Mouse (Mus musculus) testis, adult 2 months (tissue): Measurements from ENCODE around the gene Auh. TPM values are rescaled to one million over a fixed set of nuclear protein-coding genes. Genes with fewer than 3 reads are reported as not detected.

Experiments used
- H3K27ac ChIP-seq: fragments of 200-500 bp; 2 replicates; pipeline ENCODE4 v1.5.1; 2012; ENCODE audit warnings: low read depth, low read length; ENCODE audit not compliant: control insufficient read depth, insufficient read depth
- H3K27me3 ChIP-seq: fragments of 200-500 bp; 2 replicates; pipeline ENCODE4 v1.6.1; 2012; ENCODE audit warnings: mild to moderate bottlenecking, low read length, moderate library complexity; ENCODE audit not compliant: control insufficient read depth, insufficient read depth
- H3K36me3 ChIP-seq: fragments of 200-500 bp; 2 replicates; pipeline ENCODE4 v1.6.1; 2012; ENCODE audit warnings: mild to moderate bottlenecking, low read length; ENCODE audit not compliant: control insufficient read depth, insufficient read depth
- H3K4me1 ChIP-seq: fragments of 200-500 bp; 2 replicates; pipeline ENCODE4 v1.6.1; 2012; ENCODE audit warnings: low read length; ENCODE audit not compliant: control insufficient read depth, insufficient read depth
- H3K4me3 ChIP-seq: fragments of 200-500 bp; 2 replicates; pipeline ENCODE4 v1.5.1; 2012; ENCODE audit warnings: low read depth, mild to moderate bottlenecking, low read length, moderate library complexity, mixed read lengths; ENCODE audit not compliant: control insufficient read depth
- CTCF ChIP-seq: fragments of 200-500 bp; IDR thresholded peaks from 2 replicates; pipeline ENCODE4 v1.5.1; 2012; ENCODE audit warnings: low read depth, mild to moderate bottlenecking, inconsistent platforms, low read length, moderate library complexity; ENCODE audit not compliant: control insufficient read depth, insufficient read depth, insufficient replicate concordance
- POLR2A ChIP-seq: fragments of 200-500 bp; IDR thresholded peaks from 2 replicates; pipeline ENCODE4 v1.6.1; 2012; ENCODE audit warnings: low read depth, mild to moderate bottlenecking, inconsistent platforms, low read length, moderate library complexity; ENCODE audit not compliant: control insufficient read depth
- polyA plus RNA-seq: library from polyadenylated mRNA; depleted of rRNA; stranded (reverse); fragments of >200 nt; gene quantifications from 2 replicates; pipeline ENCODE4 v1.2.3, GENCODE M21; 2012

Gene Auh
- polyA plus RNA-seq, 1 experiment: 6.1 TPM

DNA sequence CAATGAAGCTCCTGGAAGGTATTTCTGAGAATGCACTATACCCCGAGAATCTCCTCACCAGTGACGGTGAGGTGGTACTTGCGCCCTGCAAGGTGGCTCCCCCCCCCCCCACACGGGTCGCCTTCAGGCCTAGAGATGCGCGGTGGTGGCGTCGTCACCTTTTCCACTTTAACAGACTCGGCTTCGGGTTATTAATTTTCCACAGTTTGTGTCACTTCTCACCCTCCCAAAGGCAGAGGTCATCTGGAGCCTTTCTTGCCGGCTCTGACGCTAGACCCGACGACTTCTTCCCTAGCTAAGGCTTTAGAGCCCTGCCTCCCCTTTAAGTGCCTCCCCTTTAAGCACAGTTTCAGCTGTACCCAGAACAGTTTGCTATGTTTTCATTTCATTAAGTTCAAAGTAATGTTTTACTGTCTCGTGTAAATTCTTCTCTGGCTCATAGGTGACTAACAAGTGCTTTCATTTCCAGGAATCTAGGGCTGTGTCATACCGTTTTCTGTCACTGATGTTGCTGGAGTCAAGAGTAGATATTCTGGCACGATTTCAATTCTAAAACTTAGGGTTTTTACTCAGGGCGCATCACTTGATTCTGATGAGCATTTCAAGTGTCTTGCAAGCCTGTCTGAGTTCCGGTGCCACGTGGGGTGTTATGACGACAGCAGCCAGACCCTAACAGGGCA lies 69.3 kb downstream of the Auh start:
- H3K27me3 ChIP-seq: no peaks in the 10 kb centered on the region
- H3K4me3 ChIP-seq: no peak overlapping the region
- no peaks in the 10 kb centered on the region for H3K4me1 ChIP-seq
- no peak overlapping the region for H3K27ac ChIP-seq
- TF ChIP-seq CTCF: no peak
- TF ChIP-seq POLR2A: no peak
- no peaks in the 10 kb centered on the region for H3K36me3 ChIP-seq

DNA sequence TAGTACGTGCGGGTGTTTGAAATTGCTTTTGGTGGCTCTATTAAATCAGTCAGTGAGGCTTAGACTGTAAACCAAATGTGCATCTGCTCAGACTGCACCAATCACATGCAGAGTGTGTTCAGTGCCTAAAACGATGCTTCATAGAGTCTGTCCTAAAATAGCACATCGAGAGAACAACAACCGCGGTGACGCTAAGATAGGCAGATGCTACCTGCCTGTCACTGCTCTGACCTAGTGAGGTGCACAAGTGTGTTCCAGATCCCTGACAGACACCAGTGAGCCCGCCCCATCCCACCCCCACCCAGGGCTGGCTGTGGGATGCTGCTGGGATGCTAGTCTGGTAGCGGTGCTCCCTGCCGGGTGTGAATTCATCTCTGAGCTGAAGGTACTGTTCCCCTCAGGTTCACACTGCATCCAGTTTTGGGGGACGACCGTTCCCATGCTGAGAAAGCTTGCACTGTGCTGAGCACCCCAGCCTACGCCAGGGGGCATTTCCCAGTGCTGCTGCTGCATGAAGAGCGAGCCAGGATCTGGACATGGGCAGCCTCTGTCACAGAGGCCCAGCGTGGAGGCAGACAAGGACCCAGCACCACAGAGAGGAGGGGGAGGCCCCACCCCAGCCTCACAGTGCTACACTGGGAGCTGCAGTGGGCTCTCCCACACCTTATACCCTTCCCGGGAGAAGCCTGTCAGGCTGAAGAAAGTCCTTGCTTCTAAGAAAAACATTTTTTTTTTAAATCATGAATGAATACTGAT lies 70.2 kb downstream of the Auh start:
- H3K4me3 ChIP-seq: no peak overlapping the region
- H3K4me1 ChIP-seq: no peaks in the 10 kb centered on the region
- H3K36me3 ChIP-seq: no peaks in the 10 kb centered on the region
- no peak overlapping the region for H3K27ac ChIP-seq
- TF ChIP-seq CTCF (no peak), POLR2A (no peak)
- no peaks in the 10 kb centered on the region for H3K27me3 ChIP-seq

DNA sequence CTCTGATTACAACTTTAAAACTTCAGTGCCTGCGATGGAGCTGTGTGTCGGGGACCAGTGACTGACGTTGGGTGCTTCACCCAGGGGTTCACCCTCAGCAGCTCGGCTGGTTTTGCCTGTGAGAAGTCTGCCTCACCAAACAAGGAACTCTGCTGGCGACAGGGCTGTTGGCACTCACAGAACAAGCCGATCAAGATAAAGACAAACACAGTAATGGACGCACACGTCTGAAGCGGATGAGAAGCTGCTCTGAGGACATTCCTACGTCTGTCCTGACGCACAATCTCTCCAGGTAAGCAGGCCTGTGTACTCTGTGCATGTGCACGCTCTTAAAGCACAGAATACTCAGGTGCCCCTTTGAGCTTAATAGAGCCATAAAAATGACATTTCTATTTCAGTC lies 71.1 kb downstream of the Auh start:
- no peaks in the 10 kb centered on the region for H3K36me3 ChIP-seq
- no peak for TF ChIP-seq CTCF
- no peak for TF ChIP-seq POLR2A

DNA sequence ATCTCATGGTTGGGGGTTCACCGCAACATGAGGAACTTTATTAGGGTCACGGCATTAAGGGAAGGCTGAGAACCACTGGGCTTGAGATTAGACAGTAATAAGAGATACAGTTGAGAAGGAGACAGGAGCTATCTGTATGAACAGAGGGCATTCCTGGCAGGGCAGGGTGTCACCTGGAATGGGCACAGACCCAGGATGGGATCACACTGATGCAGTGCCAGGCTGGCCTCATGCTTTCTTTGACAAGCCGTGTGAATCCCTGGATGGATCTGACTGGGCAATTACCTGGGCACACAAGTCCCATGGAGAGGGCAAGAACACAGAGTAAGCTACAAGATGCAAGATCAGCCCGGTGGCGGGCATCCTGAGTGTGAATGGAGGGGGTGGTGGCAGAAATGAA lies 71.7 kb downstream of the Auh start:
- Histone ChIP-seq H3K4me1 (no peaks in the 10 kb centered on the region), H3K36me3 (no peaks in the 10 kb centered on the region), H3K27ac (no peak overlapping the region), H3K4me3 (no peak overlapping the region), H3K27me3 (no peaks in the 10 kb centered on the region)
- TF ChIP-seq POLR2A (no peak), CTCF (no peak)

More for the DNA sequence above, 71.1 kb downstream of the Auh start:
- no peaks in the 10 kb centered on the region for H3K4me1 ChIP-seq
- no peak overlapping the region for H3K4me3 ChIP-seq
- no peak overlapping the region for H3K27ac ChIP-seq
- H3K27me3 ChIP-seq: no peaks in the 10 kb centered on the region

DNA sequence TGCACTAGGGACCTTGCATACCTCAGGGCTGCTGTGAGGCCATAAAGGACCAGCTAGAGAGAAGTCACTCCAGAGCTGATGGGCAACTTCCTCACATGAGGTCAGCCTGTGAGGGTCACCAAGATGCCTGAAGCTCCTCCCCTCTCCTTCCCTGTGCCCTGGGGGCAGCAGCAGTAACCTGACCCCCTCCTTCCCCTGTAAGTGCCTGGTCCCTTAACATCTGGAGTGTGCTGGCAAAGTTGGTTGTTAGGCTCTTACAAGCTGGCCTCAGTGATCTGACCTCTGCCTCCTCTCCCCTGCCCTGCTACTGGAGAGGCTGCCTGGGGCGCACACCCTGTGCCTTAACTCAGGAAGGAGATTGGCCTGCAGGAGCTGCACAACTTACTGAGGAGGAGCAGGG lies 75.9 kb downstream of the Auh start:
- Histone ChIP-seq H3K27me3 (no peaks in the 10 kb centered on the region), H3K4me3 (no peak overlapping the region), H3K36me3 (no peaks in the 10 kb centered on the region), H3K27ac (no peak overlapping the region), H3K4me1 (no peaks in the 10 kb centered on the region)
- no peak for TF ChIP-seq CTCF

DNA sequence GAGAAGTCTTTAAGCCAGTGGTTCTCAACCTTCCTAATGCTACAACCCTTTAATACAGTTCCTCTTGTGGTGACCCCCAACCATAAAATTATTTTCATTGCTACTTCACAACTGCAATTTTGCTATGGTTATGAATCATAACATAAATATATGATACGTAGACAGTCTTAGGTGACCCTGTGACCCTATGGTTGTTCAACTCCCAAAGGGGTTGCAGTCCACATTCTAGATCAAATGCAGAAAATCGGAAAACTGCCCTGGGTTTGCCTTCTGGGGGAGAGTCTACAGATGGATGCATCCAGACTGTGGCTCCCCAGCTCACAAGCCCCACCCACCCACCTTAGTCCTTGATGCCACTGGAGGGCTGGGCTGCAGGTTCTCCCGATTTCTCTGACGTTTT lies 77.6 kb downstream of the Auh start:
- Histone ChIP-seq H3K4me1 (no peaks in the 10 kb centered on the region), H3K27ac (no peak overlapping the region), H3K4me3 (no peak overlapping the region), H3K27me3 (no peaks in the 10 kb centered on the region), H3K36me3 (no peaks in the 10 kb centered on the region)
- TF ChIP-seq CTCF: no peak
- no peak for TF ChIP-seq POLR2A

DNA sequence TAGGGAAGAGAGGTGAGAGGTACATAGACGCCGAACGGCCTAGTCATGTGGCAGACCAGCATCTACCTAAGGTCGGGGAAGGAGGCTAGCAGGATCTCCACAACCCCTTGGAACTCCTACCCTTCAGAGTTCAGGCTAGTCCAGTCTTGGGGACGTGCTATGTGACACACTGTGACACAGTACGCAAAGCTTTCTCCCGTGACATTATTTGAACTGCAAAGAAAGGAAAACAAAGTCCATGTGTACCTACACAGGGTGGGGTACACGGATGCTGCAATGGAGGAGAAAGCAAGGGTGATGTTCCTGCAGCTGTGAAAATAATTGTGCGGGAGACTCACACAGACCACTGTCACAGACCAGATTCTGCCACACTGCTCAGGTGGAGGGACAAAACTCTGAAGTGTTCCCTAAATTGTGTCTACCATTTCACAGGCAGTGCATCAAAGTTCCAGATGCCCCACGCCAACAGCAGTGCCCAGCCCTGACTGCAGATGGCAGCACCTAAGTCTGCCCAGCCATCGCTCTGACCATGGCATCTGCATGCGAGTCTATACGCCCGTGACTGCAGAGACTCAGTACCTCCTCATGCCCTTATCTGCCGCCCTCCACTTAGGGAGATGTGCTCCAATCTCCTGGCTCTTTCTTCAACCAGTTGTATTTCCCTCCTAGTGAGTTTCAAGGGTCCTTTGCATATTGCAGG lies 79.3 kb downstream of the Auh start:
- H3K4me3 ChIP-seq: no peak overlapping the region
- TF ChIP-seq CTCF: peak; percentile 45; the same call in 1 of the 2 replicates
- TF ChIP-seq POLR2A: no peak
- H3K27me3 ChIP-seq: no peaks in the 10 kb centered on the region
- no peaks in the 10 kb centered on the region for H3K36me3 ChIP-seq
- no peaks in the 10 kb centered on the region for H3K4me1 ChIP-seq
- H3K27ac ChIP-seq: no peak overlapping the region
